Mouse (Mus musculus) cerebellum, adult 18-20 months (tissue): ENCODE measurements around the gene Olfr805.

Experiments
- DNase-seq, 2 experiments: peaks; one replicate each; pipeline ENCODE4 v3.0.0; 2021

Gene Olfr805

GRCm38 (mm10) chr10:129729275-129729674 lies at the start of gene Olfr805:
Olfr805 (minus strand) TSS chr10:129729375.
- no peak for DNase-seq

- DNase-seq = no peak
Observed at GRCm38 (mm10) chr10:129778123-129778522, 48.9 kb upstream of the Olfr805 start.

- no peak for DNase-seq
Observed at GRCm38 (mm10) chr10:129774338-129774737, 45.2 kb upstream of the Olfr805 start, which contains the start of gene Olfr809. Olfr809 (plus strand) TSS chr10:129774638.

GRCm38 (mm10) chr10:129765182-129765581 lies 36.0 kb upstream of the Olfr805 start, which contains the start of gene Olfr808:
Olfr808 (plus strand) TSS chr10:129765482.
- DNase-seq = no peak

GRCm38 (mm10) chr10:129757693-129758092 lies 28.5 kb upstream of the Olfr805 start, which contains the start of gene Olfr807:
Olfr807 (minus strand) TSS chr10:129757793.
- no peak for DNase-seq

- DNase-seq = no peak
Observed at GRCm38 (mm10) chr10:129741821-129742220, 12.6 kb upstream of the Olfr805 start, which contains the start of gene Olfr806. Olfr806 (minus strand) TSS chr10:129741921.

GRCm38 (mm10) chr10:129702910-129703309 lies 26.3 kb downstream of the Olfr805 start, which contains the start of gene Olfr804:
Olfr804 (plus strand) TSS chr10:129703210.
- no peak for DNase-seq

- DNase-seq = no peak
Observed at GRCm38 (mm10) chr10:129694186-129694585, 35.0 kb downstream of the Olfr805 start, which contains the start of gene Olfr803. Olfr803 (minus strand) TSS chr10:129694286.

- DNase-seq = no peak
Observed at GRCm38 (mm10) chr10:129688069-129688468, 41.1 kb downstream of the Olfr805 start, which contains the start of gene Olfr802. Olfr802 (minus strand) TSS chr10:129688169.

GRCm38 (mm10) chr10:129673765-129674164 lies 55.4 kb downstream of the Olfr805 start, which contains the start of gene Olfr801:
Olfr801 (minus strand) TSS chr10:129673865.
- DNase-seq = no peak
